Mouse (Mus musculus) neural tube, embryonic 12.5 days (tissue): ENCODE measurements around the gene Ermn. TPM values are rescaled to one million over a fixed set of nuclear protein-coding genes. Genes with fewer than 3 reads are reported as not detected.
A peak's percentile ranks its signal among the peaks of the same experiment; 100 is the strongest.

ENCODE experiments used
- ATAC-seq: fragments of 200-750 bp; cut with Nextera tagmentation; 2 replicates; pipeline ENCODE4 v1.8.0; 2017; ENCODE audit warnings: low read depth, mild to moderate bottlenecking, moderate TSS enrichment, moderate library complexity; ENCODE audit not compliant: low FRiP score
- H3K27ac ChIP-seq: fragments of 300-500 bp; sonication (generic); 2 replicates; pipeline ENCODE4 v1.5.1; 2016
- H3K27me3 ChIP-seq: fragments of 300-500 bp; sonication (generic); replicated peaks from 2 replicates; pipeline ENCODE4 v1.6.1; 2016; ENCODE audit warnings: mild to moderate bottlenecking
- H3K36me3 ChIP-seq: fragments of 300-500 bp; sonication (generic); 2 replicates; pipeline ENCODE4 v1.6.1; 2016; ENCODE audit warnings: mild to moderate bottlenecking
- H3K4me1 ChIP-seq: fragments of 300-500 bp; sonication (generic); 2 replicates; pipeline ENCODE4 v1.6.1; 2016
- H3K4me2 ChIP-seq: fragments of 300-500 bp; sonication (generic); replicated peaks from 2 replicates; pipeline ENCODE4 v1.6.1; 2016; ENCODE audit warnings: mild to moderate bottlenecking
- H3K4me3 ChIP-seq: fragments of 300-500 bp; sonication (generic); 2 replicates; pipeline ENCODE4 v1.5.1; 2016
- H3K9ac ChIP-seq: fragments of 300-500 bp; sonication (generic); 2 replicates; pipeline ENCODE4 v1.6.1; 2016; ENCODE audit warnings: mild to moderate bottlenecking
- H3K9me3 ChIP-seq: fragments of 300-500 bp; sonication (generic); 2 replicates; pipeline ENCODE4 v1.6.1; 2016; ENCODE audit warnings: mild to moderate bottlenecking
- WGBS: fragments of 180-500 bp; shearing (Covaris S2); methylation state at CpG from one replicate; pipeline ENCODE4 v1.1.7; 2016; 5-methylcytosine and 5-hydroxymethylcytosine counted together
- polyA plus RNA-seq: library from polyadenylated mRNA; unstranded; fragments of >200 nt; fragmentation: Nextera tagmentation; extraction: Ambion mirVana; gene quantifications from 2 replicates; pipeline ENCODE4 v1.2.1, GENCODE M21; 2016

Ermn gene
- polyA plus RNA-seq, 1 experiment from 2014 or later, result 0.22 TPM

- no peak for ATAC-seq
- H3K9ac ChIP-seq, result no peak overlapping the region
- no peak overlapping the region for H3K27ac ChIP-seq
- no peak overlapping the region for H3K4me3 ChIP-seq
- H3K27me3 ChIP-seq, result no peaks in the 10 kb centered on the region
- H3K36me3 ChIP-seq, result no peaks in the 10 kb centered on the region
- WGBS, result 79% methylated on average over 3 of the region's 3 CpGs
- H3K9me3 ChIP-seq, result no peaks in the 10 kb centered on the region
- no peaks in the 10 kb centered on the region for H3K4me1 ChIP-seq
- no peak overlapping the region for H3K4me2 ChIP-seq
Observed at GRCm38 (mm10) chr2:58001497-58001896, 51.2 kb downstream of the Ermn start.

GRCm38 (mm10) chr2:57997752-57998430, 54.8 kb downstream of the Ermn start, which contains the start of gene Galnt5:
Galnt5 (plus strand) TSS chr2:57997884.
- Histone ChIP-seq H3K36me3 (no peaks in the 10 kb centered on the region), H3K27me3 (no peaks in the 10 kb centered on the region), H3K4me2 (peak within 1 kb of the TSS; percentile 33; the same call in 1 of the 2 replicates), H3K9ac (no peak within 1 kb of the TSS), H3K27ac (no peak within 1 kb of the TSS), H3K9me3 (no peaks in the 10 kb centered on the region), H3K4me1 (no peaks in the 10 kb centered on the region), H3K4me3 (no peak within 1 kb of the TSS)
- 71% methylated on average over 12 of the region's 12 CpGs for WGBS
- no peak for ATAC-seq

Other genes starting within 250 kb of the Ermn start
- gene Galnt5, start 55.0 kb downstream of the Ermn start, polyA plus RNA-seq, result 0.41 and 0.42 TPM in 2 replicates
- 0.10 and 0.42 TPM in 2 replicates for gene Cytip, start 142.7 kb upstream of the Ermn start, polyA plus RNA-seq